Mouse (Mus musculus) forebrain, embryonic 13.5 days (tissue): ENCODE data around the gene Larp1. TPM values are rescaled to one million over a fixed set of nuclear protein-coding genes. Genes with fewer than 3 reads are reported as not detected.

ENCODE experiments used
- ATAC-seq: fragments of 200-750 bp; cut with Nextera tagmentation; 2 replicates; pipeline ENCODE4 v1.8.0; 2017
- H3K27ac ChIP-seq: fragments of 300-500 bp; sonication (generic); 2 replicates; pipeline ENCODE4 v1.5.1; 2015; ENCODE audit warnings: inconsistent platforms, mild to moderate bottlenecking, moderate library complexity
- H3K27me3 ChIP-seq: fragments of 300-500 bp; sonication (generic); 2 replicates; pipeline ENCODE4 v1.6.1; 2015; ENCODE audit warnings: mild to moderate bottlenecking, inconsistent platforms
- H3K36me3 ChIP-seq: fragments of 300-500 bp; sonication (generic); 2 replicates; pipeline ENCODE4 v1.6.1; 2015; ENCODE audit warnings: mild to moderate bottlenecking, inconsistent platforms; ENCODE audit not compliant: poor library complexity, severe bottlenecking
- H3K4me1 ChIP-seq: fragments of 300-500 bp; sonication (generic); 2 replicates; pipeline ENCODE4 v1.6.1; 2015; ENCODE audit warnings: inconsistent platforms
- H3K4me2 ChIP-seq: fragments of 300-500 bp; sonication (generic); 2 replicates; pipeline ENCODE4 v1.6.1; 2015; ENCODE audit warnings: inconsistent platforms, mild to moderate bottlenecking, moderate library complexity
- H3K4me3 ChIP-seq: fragments of 300-500 bp; sonication (generic); 2 replicates; pipeline ENCODE4 v1.5.1; 2015; ENCODE audit warnings: mild to moderate bottlenecking, inconsistent platforms
- H3K9ac ChIP-seq: fragments of 300-500 bp; sonication (generic); 2 replicates; pipeline ENCODE4 v1.6.1; 2015; ENCODE audit warnings: mild to moderate bottlenecking, inconsistent platforms
- H3K9me3 ChIP-seq: fragments of 300-500 bp; sonication (generic); replicated peaks from 2 replicates; pipeline ENCODE4 v1.6.1; 2016; ENCODE audit warnings: inconsistent platforms
- WGBS: fragments of 180-500 bp; shearing (Covaris S2); methylation state at CpG from one replicate; pipeline ENCODE4 v1.1.7; 2015; 5-methylcytosine and 5-hydroxymethylcytosine counted together
- polyA plus RNA-seq: library from polyadenylated mRNA; unstranded; fragments of >200 nt; fragmentation: Nextera tagmentation; extraction: Ambion mirVana; gene quantifications from 2 replicates; pipeline ENCODE4 v1.2.1, GENCODE M21; 2015

The Larp1 gene
- polyA plus RNA-seq = 14.1 and 16.3 TPM in 2 replicates

DNA sequence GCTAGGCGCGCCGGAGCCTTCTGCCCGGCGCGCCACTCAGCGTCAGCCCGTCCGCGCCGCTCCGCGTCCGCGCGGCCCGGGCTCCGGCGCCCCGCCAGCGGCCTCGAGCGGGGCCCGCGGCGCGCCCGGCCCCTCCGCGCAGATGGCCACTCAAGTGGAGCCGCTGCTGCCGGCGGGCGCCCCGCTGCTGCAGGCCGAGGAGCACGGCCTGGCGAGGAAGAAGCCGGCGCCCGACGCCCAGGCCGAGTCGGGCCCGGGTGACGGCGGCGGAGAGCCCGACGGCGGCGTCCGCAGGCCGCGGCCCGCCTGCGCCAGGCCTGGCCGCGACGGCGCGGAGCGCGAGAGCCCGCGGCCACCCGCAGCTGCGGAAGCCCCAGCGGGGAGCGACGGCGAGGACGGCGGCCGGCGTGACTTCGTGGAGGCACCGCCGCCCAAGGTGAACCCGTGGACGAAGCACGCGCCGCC lies at the start of gene Larp1:
Gene Larp1 (plus strand): TSS at position 14 of the 465 bp plus-strand sequence.
- H3K36me3 ChIP-seq = no peaks in the 10 kb centered on the region
- H3K27ac ChIP-seq = peak within 1 kb of the TSS; percentile 87
- ATAC-seq = peak; percentile 51
- no peaks in the 10 kb centered on the region for H3K9me3 ChIP-seq
- 0% methylated on average over 22 of the region's 84 CpGs for WGBS
- peaks cover 30% of the 10 kb centered on the region for H3K4me1 ChIP-seq
- peak within 1 kb of the TSS; percentile 88 for H3K4me2 ChIP-seq
- peak within 1 kb of the TSS; percentile 97 for H3K4me3 ChIP-seq
- H3K27me3 ChIP-seq = no peaks in the 10 kb centered on the region
- H3K9ac ChIP-seq = peak within 1 kb of the TSS; percentile 92

DNA sequence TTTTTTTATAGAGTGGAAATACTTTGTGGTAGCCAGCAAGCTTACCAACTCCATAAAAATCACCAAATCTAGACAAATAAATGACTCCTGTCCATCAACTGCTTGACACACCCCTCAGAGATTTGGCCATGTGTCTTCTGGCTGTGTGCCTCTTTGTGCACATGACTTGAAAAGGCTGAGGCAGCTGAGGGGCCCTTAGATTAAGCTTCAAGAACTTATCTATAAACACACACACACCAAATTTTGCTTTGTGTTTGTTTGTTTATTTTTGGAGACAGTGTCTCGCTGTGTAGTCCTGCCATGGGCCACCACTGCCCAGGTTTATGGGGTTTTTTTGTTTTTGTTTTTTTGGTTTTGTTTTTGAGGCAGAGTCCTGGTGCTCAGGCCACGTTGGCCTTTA lies 48.9 kb upstream of the Larp1 start:
- WGBS = 82% methylated on average over 2 of the region's 2 CpGs
- H3K4me1 ChIP-seq = peaks cover 10% of the 10 kb centered on the region; the same call in 1 of the 2 replicates
- ATAC-seq = no peak
- no peak overlapping the region for H3K4me3 ChIP-seq
- H3K27me3 ChIP-seq = no peaks in the 10 kb centered on the region
- H3K9ac ChIP-seq = no peak overlapping the region
- H3K27ac ChIP-seq = no peak overlapping the region
- H3K36me3 ChIP-seq = no peaks in the 10 kb centered on the region
- no peak overlapping the region for H3K4me2 ChIP-seq
- H3K9me3 ChIP-seq = no peaks in the 10 kb centered on the region

DNA sequence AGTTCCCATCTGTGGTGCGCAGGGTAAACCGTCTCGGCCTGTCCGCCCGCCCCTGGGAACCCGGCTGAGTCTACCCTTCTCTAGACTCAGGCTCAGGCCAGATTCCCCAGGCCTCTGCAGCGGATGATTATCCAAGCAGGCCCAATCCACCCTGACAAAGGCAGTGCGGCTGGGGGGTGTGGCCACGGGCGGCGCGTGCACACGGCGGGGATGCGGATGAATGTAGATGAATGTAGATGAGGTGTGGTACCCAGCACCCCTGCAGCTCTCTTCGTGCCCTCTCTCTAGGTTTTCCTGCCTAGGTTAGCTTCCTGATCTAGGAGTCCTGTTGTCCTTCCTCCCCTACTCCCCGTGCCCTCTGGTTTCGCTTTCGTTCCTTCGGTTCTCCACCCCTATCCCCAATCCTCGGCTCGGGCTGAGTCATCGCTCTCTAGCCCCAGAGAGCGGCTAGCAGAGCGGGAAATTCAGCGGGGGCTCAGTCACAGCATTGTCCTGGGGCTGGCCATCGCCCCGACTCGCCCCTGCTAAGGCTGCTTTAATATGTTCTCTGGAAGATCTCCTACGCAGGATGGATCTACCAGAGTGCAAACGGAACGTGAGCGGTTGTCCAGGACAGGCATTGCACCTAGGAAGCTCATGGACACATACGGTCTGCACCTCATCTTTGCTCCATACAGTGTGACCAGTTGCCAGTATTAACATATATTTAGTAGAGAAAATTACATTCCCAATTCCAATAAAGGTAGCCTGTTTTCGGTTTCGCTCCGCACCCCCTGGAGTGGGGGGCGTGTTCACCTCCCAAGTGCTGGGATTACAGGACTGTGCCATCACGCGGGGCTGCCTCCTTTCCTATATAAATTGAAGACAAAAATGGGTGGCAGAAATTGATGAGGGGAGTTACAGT lies 46.2 kb upstream of the Larp1 start:
- Histone ChIP-seq H3K36me3 (no peaks in the 10 kb centered on the region), H3K9me3 (no peaks in the 10 kb centered on the region), H3K27ac (peak overlapping the region; percentile 88), H3K4me1 (peaks cover 16% of the 10 kb centered on the region; the same call in 1 of the 2 replicates), H3K4me2 (peak overlapping the region; percentile 82), H3K9ac (peak overlapping the region; percentile 78), H3K27me3 (no peaks in the 10 kb centered on the region), H3K4me3 (peak overlapping the region; percentile 57)
- ATAC-seq = peak; percentile 98
- WGBS = under 1% methylated on average over 40 of the region's 40 CpGs

DNA sequence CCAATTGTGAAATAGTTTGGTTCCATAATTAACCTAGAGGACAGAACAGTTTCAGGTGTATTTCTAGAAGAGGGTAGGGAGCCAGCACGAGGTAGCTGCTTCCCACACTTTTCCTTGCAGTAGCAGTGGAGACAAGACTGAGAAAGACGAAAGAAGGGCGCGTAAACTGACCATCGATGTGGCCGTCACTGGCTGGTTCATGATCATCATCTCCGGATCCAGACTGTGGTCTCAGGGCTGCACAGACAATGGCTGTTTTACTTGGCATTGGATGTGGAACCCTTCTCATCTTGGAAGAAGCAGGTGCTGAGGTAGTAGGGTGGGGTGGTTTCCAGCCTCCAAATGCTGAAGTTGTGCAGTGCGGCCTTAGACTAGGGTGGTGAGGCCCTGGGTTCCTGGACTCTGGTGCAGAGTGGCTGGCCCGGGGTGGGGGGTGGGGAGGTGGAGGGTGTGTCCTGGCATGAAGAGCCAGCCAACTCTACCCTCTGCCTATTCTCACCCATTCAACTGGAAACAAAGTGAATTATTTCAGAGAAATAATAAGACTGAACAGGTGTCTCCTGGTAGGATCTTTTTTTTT lies 45.5 kb upstream of the Larp1 start:
- Histone ChIP-seq H3K36me3 (no peaks in the 10 kb centered on the region), H3K27ac (no peak overlapping the region)
- WGBS = 33% methylated on average over 9 of the region's 9 CpGs

DNA sequence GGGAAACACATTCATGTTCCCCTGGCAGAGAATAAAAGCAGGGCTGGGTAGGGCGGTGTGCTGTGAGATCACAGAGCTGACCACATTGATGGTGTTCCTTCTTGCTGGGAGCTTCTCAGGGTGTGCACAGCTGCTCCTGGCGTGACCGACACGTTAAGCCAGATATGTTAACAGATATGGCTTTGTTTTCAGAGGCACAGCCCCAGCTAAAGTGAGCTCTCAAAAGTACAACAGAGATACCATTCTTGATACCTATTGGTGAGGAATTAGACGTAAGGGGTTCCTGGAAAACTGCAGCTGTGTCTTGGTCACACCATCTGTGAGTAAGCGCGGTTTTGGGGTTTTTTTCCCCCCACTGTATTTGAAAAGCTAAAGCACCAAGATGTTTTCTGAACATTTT lies 42.2 kb upstream of the Larp1 start:
- 68% methylated on average over 7 of the region's 7 CpGs for WGBS

More for the DNA sequence above, 45.5 kb upstream of the Larp1 start:
- H3K27me3 ChIP-seq = no peaks in the 10 kb centered on the region
- peak overlapping the region; percentile 78 for H3K9ac ChIP-seq
- ATAC-seq = 0 out of 2 replicates have a peak, but pooled peaks have one; percentile 2
- peak overlapping the region; percentile 57 for H3K4me3 ChIP-seq
- H3K9me3 ChIP-seq = no peaks in the 10 kb centered on the region
- peak overlapping the region; percentile 82 for H3K4me2 ChIP-seq
- H3K4me1 ChIP-seq = peaks cover 16% of the 10 kb centered on the region; the same call in 1 of the 2 replicates

DNA sequence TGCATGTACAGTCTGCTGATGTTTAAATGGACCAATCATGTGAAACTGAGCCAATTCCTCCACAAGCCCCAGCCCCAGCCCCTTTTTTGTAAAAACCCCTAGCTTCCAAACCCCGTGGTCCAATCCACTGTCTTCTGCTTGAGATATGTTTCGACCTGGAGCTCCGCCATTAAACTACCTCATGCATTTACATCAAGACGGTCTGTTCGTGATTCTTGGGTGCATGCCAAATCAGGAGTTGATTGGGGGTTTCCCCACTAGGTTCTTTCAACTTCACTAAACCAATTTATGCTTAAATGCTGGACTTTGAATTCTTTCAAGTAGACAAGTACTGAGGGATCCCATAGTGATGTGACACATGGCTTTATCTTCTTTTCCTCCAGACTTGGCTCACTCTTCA lies 40.6 kb upstream of the Larp1 start:
- ATAC-seq = no peak
- WGBS = 67% methylated on average over 5 of the region's 5 CpGs
- Histone ChIP-seq H3K4me3 (no peak overlapping the region), H3K9me3 (no peaks in the 10 kb centered on the region), H3K4me1 (peaks cover 9% of the 10 kb centered on the region; the same call in 1 of the 2 replicates), H3K27me3 (no peaks in the 10 kb centered on the region), H3K27ac (no peak overlapping the region), H3K9ac (no peak overlapping the region), H3K36me3 (no peaks in the 10 kb centered on the region), H3K4me2 (no peak overlapping the region)

More for the DNA sequence above, 42.2 kb upstream of the Larp1 start:
- H3K4me1 ChIP-seq = peaks cover 16% of the 10 kb centered on the region; the same call in 1 of the 2 replicates
- no peak for ATAC-seq
- no peaks in the 10 kb centered on the region for H3K27me3 ChIP-seq
- no peak overlapping the region for H3K4me2 ChIP-seq
- no peaks in the 10 kb centered on the region for H3K36me3 ChIP-seq
- no peak overlapping the region for H3K4me3 ChIP-seq
- no peak overlapping the region; the same call in 1 of the 2 replicates for H3K27ac ChIP-seq
- H3K9me3 ChIP-seq = no peaks in the 10 kb centered on the region
- no peak overlapping the region for H3K9ac ChIP-seq

DNA sequence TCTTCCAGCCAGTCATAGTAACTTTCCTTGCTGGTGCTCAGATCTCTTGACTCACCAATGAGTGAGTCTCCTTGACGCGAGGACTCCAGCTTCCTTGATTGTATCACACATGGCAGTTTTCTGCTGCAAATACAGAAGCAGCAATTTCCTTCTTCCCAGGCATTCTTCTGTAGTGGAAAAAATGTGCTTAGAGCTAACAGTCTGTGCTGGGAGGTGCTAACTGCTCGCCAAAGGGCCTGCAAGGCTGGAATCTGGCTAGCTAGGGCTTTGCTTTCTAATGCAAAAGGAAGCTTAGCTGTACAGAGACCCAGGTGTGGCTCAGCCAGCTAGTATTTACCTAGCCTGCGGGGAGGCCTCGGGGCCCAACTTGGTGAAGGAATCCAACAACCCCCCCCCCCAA lies 38.3 kb upstream of the Larp1 start:
- ATAC-seq = no peak
- 33% methylated on average over 5 of the region's 5 CpGs for WGBS

DNA sequence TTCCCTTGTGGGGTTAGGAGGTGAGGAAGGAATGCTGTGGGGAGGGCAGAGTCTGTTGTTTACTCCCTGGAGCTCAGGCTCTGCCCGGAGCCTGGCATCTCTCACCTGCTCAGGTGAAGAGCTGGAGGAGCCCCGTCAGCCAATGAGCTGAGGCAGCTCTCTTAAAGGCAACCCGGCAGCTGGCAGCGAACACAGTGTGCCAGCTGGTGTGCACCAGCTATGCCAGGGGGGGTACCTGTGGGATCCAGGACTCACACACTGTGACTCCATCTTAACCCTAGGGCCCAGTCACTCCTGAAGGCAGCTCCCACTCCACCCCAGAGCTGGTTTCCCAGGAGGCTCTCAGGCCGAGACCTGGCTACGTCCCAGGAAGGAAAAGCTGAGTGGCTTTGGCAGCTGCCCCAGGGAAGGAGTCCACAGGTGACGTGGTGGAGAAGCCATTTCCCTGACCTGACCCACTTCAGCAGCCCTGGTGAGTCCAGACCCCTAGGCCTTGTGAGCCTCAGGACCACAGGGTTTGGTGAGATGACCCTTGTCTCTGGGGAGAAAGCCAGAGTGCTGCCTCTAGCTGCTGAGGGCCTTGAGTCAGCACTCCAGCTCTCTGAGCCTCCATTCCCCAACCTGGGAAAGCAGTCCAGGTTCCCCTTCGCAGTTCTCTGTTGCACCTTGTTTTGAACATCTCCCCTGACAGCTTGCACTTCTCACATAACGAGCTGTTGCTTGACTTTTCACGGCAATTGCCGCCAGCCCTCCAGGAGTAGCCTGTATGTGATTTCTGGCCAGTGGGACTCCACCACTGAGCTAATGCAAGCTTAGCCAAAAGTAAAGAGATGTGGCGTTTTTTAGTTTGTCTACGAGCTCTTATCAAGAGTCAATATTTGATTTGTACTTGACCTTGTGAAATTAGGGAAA lies 35.6 kb upstream of the Larp1 start:
- H3K9ac ChIP-seq = no peak overlapping the region
- no peak overlapping the region for H3K4me3 ChIP-seq
- no peaks in the 10 kb centered on the region for H3K4me1 ChIP-seq
- H3K4me2 ChIP-seq = no peak overlapping the region
- ATAC-seq = no peak
- H3K9me3 ChIP-seq = no peaks in the 10 kb centered on the region
- H3K36me3 ChIP-seq = no peaks in the 10 kb centered on the region
- H3K27ac ChIP-seq = no peak overlapping the region
- no peaks in the 10 kb centered on the region for H3K27me3 ChIP-seq
- WGBS = 78% methylated on average over 13 of the region's 13 CpGs

More for the DNA sequence above, 38.3 kb upstream of the Larp1 start:
- no peaks in the 10 kb centered on the region for H3K9me3 ChIP-seq
- H3K27me3 ChIP-seq = no peaks in the 10 kb centered on the region
- no peak overlapping the region for H3K9ac ChIP-seq
- H3K4me1 ChIP-seq = peaks cover 6% of the 10 kb centered on the region; the same call in 1 of the 2 replicates
- H3K4me2 ChIP-seq = no peak overlapping the region
- no peaks in the 10 kb centered on the region for H3K36me3 ChIP-seq
- H3K27ac ChIP-seq = no peak overlapping the region
- H3K4me3 ChIP-seq = no peak overlapping the region

DNA sequence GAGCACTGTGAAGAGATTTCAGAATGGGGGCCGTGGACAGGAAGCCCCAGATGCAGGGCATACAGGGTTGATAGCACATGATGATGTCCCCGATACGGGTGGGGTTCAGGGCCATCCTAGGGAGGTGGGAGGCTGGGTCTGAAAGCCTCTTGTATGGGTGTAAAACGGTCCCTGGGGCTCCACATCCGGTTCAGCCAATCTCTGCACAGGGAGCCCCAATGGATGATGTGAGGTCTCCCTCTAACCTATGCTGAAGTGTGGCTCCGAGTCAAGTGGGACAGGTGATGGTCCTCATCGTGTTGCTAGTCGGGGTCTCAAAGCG lies 35.0 kb upstream of the Larp1 start:
- Histone ChIP-seq H3K4me1 (no peaks in the 10 kb centered on the region), H3K4me2 (no peak overlapping the region), H3K9me3 (no peaks in the 10 kb centered on the region), H3K36me3 (no peaks in the 10 kb centered on the region), H3K27ac (no peak overlapping the region), H3K4me3 (no peak overlapping the region), H3K9ac (no peak overlapping the region), H3K27me3 (no peaks in the 10 kb centered on the region)
- no peak for ATAC-seq
- 75% methylated on average over 9 of the region's 9 CpGs for WGBS

DNA sequence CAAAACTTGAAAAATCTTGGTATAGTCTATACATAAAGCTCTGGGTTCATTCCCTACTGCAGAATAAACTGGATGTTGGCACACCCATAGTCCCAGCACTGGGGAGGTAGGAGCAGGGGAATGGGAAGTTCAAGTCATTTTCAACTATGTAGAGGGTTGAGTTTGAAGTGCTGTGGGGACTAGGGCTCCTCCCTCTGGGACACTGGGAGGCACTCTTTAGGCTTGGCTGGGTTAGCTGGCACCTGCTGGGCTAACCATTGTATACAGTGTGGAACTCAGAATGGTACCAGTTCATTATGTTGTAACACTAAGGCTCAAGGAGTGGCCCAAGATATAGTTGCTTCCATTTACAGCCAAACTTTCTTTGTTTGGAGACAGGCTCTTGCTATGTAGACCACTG lies 33.0 kb upstream of the Larp1 start:
- no peak for ATAC-seq
- Histone ChIP-seq H3K36me3 (no peaks in the 10 kb centered on the region), H3K27me3 (no peaks in the 10 kb centered on the region), H3K4me2 (no peak overlapping the region), H3K9me3 (no peaks in the 10 kb centered on the region), H3K4me3 (no peak overlapping the region), H3K4me1 (no peaks in the 10 kb centered on the region), H3K9ac (no peak overlapping the region), H3K27ac (no peak overlapping the region)

DNA sequence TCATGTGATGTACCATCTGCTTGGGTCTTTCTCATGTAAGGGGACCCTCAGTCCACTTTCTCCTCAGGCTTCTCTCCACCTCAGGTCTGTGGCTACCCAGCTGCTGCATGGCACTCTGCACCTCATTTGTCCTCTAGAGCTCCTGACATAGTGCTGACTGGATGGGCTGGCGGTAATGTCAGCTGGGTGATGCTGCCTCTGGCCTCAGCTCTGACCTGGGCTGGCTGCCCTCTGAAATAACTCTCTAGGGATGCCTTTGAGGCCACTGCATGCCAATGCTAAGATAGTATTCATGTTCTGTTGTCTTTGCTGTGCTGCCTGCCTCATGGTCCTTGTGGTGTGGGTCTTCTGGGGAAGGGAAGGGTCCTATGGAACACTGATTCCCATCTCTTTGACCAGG lies 31.2 kb upstream of the Larp1 start:
- H3K9ac ChIP-seq = no peak overlapping the region
- H3K36me3 ChIP-seq = no peaks in the 10 kb centered on the region
- WGBS = 92% methylated on average over 1 of the region's 1 CpGs
- H3K27ac ChIP-seq = no peak overlapping the region
- ATAC-seq = no peak
- no peak overlapping the region for H3K4me2 ChIP-seq
- H3K9me3 ChIP-seq = no peaks in the 10 kb centered on the region
- no peak overlapping the region for H3K4me3 ChIP-seq
- H3K27me3 ChIP-seq = no peaks in the 10 kb centered on the region
- H3K4me1 ChIP-seq = no peaks in the 10 kb centered on the region
